Mouse (Mus musculus) cerebellum, postnatal 36 days (tissue): ENCODE measurements at regions not wholly inside any gene's neighbourhood (a gene's known extent, or its start where the extent isn't known, plus 50 kb on each side); places are given as distances from the start of the nearest gene placed in this dataset.
"Not testable (repeated sequence)": the region's sequence is repeated elsewhere in the genome, so short reads cannot be mapped to it uniquely, and the experiment has no call there.

Experiments used
- DNase-seq, 2 experiments: peaks; one replicate each; pipeline ENCODE4 v3.0.0; 2021 to 2022; ENCODE audit warnings: mixed read lengths in 2 of 2

- no peak for DNase-seq
These were observed 297.0 kb downstream of the Edem1 start for GRCm38 (mm10) chr6:109125447-109125846.

GRCm38 (mm10) chr6:109127203-109127602 lies 298.8 kb downstream of the Edem1 start:
- DNase-seq: no peak

GRCm38 (mm10) chr6:109146111-109146510 lies 317.7 kb downstream of the Edem1 start:
- DNase-seq: no peak

- DNase-seq: no peak
These were observed 320.6 kb downstream of the Edem1 start for GRCm38 (mm10) chr6:109149043-109149442.

GRCm38 (mm10) chr6:109150023-109150911 lies 321.8 kb downstream of the Edem1 start:
- DNase-seq: peak; percentile 71 to 78

- no peak for DNase-seq
These were observed 322.4 kb downstream of the Edem1 start for GRCm38 (mm10) chr6:109150912-109151256.

GRCm38 (mm10) chr6:109153624-109154023 lies 325.2 kb downstream of the Edem1 start:
- no peak for DNase-seq

- no peak for DNase-seq
These were observed 331.1 kb downstream of the Edem1 start for GRCm38 (mm10) chr6:109159561-109159960.

- DNase-seq: no peak
These were observed 339.0 kb downstream of the Edem1 start for GRCm38 (mm10) chr6:109167439-109167838.

GRCm38 (mm10) chr6:109172104-109172850 lies 343.8 kb downstream of the Edem1 start:
- peak in 1 of 2 experiments; percentile 11 for DNase-seq

- no peak for DNase-seq
These were observed 344.6 kb downstream of the Edem1 start for GRCm38 (mm10) chr6:109173015-109173414.

GRCm38 (mm10) chr6:109176876-109177275 lies 348.4 kb downstream of the Edem1 start:
- no peak for DNase-seq

GRCm38 (mm10) chr6:109182878-109183277 lies 354.4 kb downstream of the Edem1 start:
- DNase-seq: no peak

- DNase-seq: not testable (repeated sequence)
These were observed 364.6 kb downstream of the Edem1 start for GRCm38 (mm10) chr6:109193061-109193460.

- DNase-seq: no peak
These were observed 365.2 kb downstream of the Edem1 start for GRCm38 (mm10) chr6:109193603-109194002.

GRCm38 (mm10) chr6:109209699-109210098 lies 381.3 kb downstream of the Edem1 start:
- DNase-seq: no peak

- DNase-seq: no peak
These were observed 401.9 kb downstream of the Edem1 start for GRCm38 (mm10) chr6:109230391-109230790.

- no peak for DNase-seq
These were observed 405.0 kb downstream of the Edem1 start for GRCm38 (mm10) chr6:109233426-109233825.

- no peak for DNase-seq
These were observed 417.2 kb downstream of the Edem1 start for GRCm38 (mm10) chr6:109245666-109246065.

GRCm38 (mm10) chr6:109246510-109246909 lies 418.1 kb downstream of the Edem1 start:
- DNase-seq: not testable (repeated sequence)
